Mouse (Mus musculus) cerebellum, postnatal 36 days (tissue): ENCODE data around the gene St8sia6.

ENCODE experiments used
- DNase-seq, 2 experiments: peaks; one replicate each; pipeline ENCODE4 v3.0.0; 2021 to 2022; ENCODE audit warnings: mixed read lengths in 2 of 2

The St8sia6 gene

GRCm38 (mm10) chr2:13603093-13603492 is 190.8 kb downstream of the St8sia6 start:
- no peak for DNase-seq
